Mouse (Mus musculus): ENCODE data around the gene Cyp2c67. TPM values are rescaled to one million over a fixed set of nuclear protein-coding genes. Genes with fewer than 3 reads are reported as not detected.
"Not testable (repeated sequence)": the region's sequence is repeated elsewhere in the genome, so short reads cannot be mapped to it uniquely, and the experiment has no call there.

Gene Cyp2c67
- total RNA-seq (2012; rRNA removed) (not detected in 2 replicates), polyA plus RNA-seq (2012; ENCODE audit: insufficient read depth in 1 of 2, insufficient read length in 2 of 2, low read depth in 1 of 2, low replicate concordance in 2 of 2, missing spikeins in 1 of 2) (not detected)

DNA sequence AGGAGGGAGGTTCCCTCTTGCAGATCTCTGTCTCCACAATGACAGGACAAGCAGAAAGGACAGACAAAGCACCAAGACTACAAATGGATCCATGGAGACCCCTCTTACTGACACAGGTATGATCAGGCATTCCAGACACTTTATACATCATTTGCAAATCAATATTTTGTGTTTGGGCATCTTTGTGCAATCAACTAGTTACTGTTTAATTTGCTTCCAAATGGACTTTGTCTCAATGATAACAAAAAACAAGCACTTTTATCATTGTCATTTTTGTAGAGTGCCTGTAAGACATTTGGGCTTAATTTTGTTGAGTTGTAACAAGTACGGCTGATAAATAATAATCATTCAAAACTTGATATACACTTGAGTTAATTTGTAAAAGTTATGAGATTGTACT, at the start of gene Cyp2c67:
Gene Cyp2c67 (minus strand): TSS at position 114 of the 400 bp plus-strand sequence.
- no peaks in the 10 kb centered on the region for H3K79me2 ChIP-seq (ENCODE audit: control insufficient read depth, insufficient read depth, low read length, poor library complexity)
- no peak within 1 kb of the TSS for H3K9ac ChIP-seq (ENCODE audit: control insufficient read depth, low read depth, low read length, poor library complexity, severe bottlenecking)
- H3K9me3 ChIP-seq (replicated peaks; ENCODE audit: insufficient read depth, low read length), result no peaks in the 10 kb centered on the region
- no peak within 1 kb of the TSS for H3K27ac ChIP-seq (ENCODE audit: control insufficient read depth, low read depth, low read length)
- no peaks in the 10 kb centered on the region for H3K27me3 ChIP-seq (ENCODE audit: control insufficient read depth in 1 of 2, insufficient read depth in 2 of 2, low read length in 2 of 2)
- no peaks in the 10 kb centered on the region for H3K4me1 ChIP-seq (ENCODE audit: control insufficient read depth in 1 of 2, insufficient read depth in 2 of 2, low read length in 2 of 2)
- no peak for TF ChIP-seq TBP (IDR thresholded peaks at IDR 0.05; ENCODE audit: low read depth, low read length)
- no peak for TF ChIP-seq SMC3 (IDR thresholded peaks at IDR 0.05; ENCODE audit: low read depth, low read length)
- no peak for TF ChIP-seq UBTF (IDR thresholded peaks at IDR 0.05; ENCODE audit: borderline replicate concordance, insufficient read depth, low read depth, low read length)
- no peak for TF ChIP-seq SIN3A (IDR thresholded peaks at IDR 0.05; ENCODE audit: low read length)
- TF ChIP-seq KAT2A (conservative IDR thresholded peaks at IDR 0.05; ENCODE audit: low read depth, low read length), result no peak
- TF ChIP-seq TCF12 (IDR thresholded peaks at IDR 0.05; ENCODE audit: low read depth, low read length), result no peak
- H3K4me3 ChIP-seq (ENCODE audit: control insufficient read depth in 1 of 2, insufficient read depth in 1 of 2, low read depth in 2 of 2, low read length in 2 of 2), result no peak within 1 kb of the TSS
- DNase-seq (ENCODE audit: low read depth, low spot score), result no peak
- no peaks in the 10 kb centered on the region for H3K36me3 ChIP-seq (ENCODE audit: control insufficient read depth in 1 of 2, insufficient read depth in 2 of 2, low read length in 2 of 2)

DNA sequence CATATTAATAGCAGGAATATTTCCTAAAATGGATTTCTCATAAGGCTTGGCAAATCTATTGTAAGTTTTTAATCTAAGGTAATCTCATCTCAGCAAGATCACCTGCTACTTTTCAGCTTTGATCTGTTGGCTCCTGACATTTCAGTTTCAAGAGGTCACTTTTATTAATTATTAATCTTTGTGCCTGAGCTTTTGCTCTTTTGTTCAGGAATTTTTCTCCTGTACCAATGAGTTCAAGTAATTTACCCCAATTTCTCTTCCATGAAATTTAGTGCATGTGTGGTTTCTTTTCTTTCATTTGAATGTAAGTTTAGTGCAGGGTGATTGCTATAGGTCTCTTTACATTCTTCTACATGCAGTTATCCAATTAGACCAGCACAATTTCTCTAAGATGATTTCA, 16.8 kb upstream of the Cyp2c67 start:
- not testable (repeated sequence) for DNase-seq (ENCODE audit: low read depth, low spot score); H3K4me1 ChIP-seq (ENCODE audit: control insufficient read depth in 1 of 2, insufficient read depth in 2 of 2, low read length in 2 of 2); H3K4me3 ChIP-seq (ENCODE audit: control insufficient read depth in 1 of 2, insufficient read depth in 1 of 2, low read depth in 2 of 2, low read length in 2 of 2); H3K27ac ChIP-seq (ENCODE audit: control insufficient read depth, low read depth, low read length); H3K27me3 ChIP-seq (ENCODE audit: control insufficient read depth in 1 of 2, insufficient read depth in 2 of 2, low read length in 2 of 2); H3K9ac ChIP-seq (ENCODE audit: control insufficient read depth, low read depth, low read length, poor library complexity, severe bottlenecking); H3K9me3 ChIP-seq (replicated peaks; ENCODE audit: insufficient read depth, low read length); H3K36me3 ChIP-seq (ENCODE audit: control insufficient read depth in 1 of 2, insufficient read depth in 2 of 2, low read length in 2 of 2); H3K79me2 ChIP-seq (ENCODE audit: control insufficient read depth, insufficient read depth, low read length, poor library complexity)

DNA sequence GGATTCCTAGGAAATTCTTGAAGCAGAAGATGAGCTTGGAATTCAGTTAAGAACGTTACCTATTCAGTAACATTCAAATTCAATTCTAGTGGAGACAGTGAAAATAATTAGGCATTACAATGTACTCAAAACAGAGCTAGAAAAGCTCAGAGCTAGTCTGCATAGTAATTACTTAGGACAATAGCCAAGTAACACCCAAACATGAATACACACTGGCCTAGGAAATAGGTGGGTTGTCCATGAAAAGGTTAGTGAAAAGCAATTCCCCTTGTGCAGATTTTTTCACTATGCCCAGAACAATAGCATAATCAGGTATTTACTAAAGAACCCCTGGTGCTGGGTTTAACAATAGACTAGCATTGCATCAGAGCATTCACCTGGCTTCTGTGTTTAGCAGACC, 3.5 kb upstream of the Cyp2c67 start:
- Histone ChIP-seq H3K27me3 (ENCODE audit: control insufficient read depth in 1 of 2, insufficient read depth in 2 of 2, low read length in 2 of 2) (no peaks in the 10 kb centered on the region), H3K4me1 (ENCODE audit: control insufficient read depth in 1 of 2, insufficient read depth in 2 of 2, low read length in 2 of 2) (no peaks in the 10 kb centered on the region), H3K79me2 (ENCODE audit: control insufficient read depth, insufficient read depth, low read length, poor library complexity) (no peaks in the 10 kb centered on the region), H3K27ac (ENCODE audit: control insufficient read depth, low read depth, low read length) (no peak overlapping the region), H3K4me3 (ENCODE audit: control insufficient read depth in 1 of 2, insufficient read depth in 1 of 2, low read depth in 2 of 2, low read length in 2 of 2) (no peak overlapping the region), H3K9ac (ENCODE audit: control insufficient read depth, low read depth, low read length, poor library complexity, severe bottlenecking) (no peak overlapping the region), H3K9me3 (replicated peaks; ENCODE audit: insufficient read depth, low read length) (no peaks in the 10 kb centered on the region), H3K36me3 (ENCODE audit: control insufficient read depth in 1 of 2, insufficient read depth in 2 of 2, low read length in 2 of 2) (no peaks in the 10 kb centered on the region)
- no peak for TF ChIP-seq JUND (IDR thresholded peaks at IDR 0.05; ENCODE audit: low read depth, low read length)
- TF ChIP-seq MAX (IDR thresholded peaks at IDR 0.05; ENCODE audit: low read length), result no peak
- TF ChIP-seq MAZ (IDR thresholded peaks at IDR 0.05; ENCODE audit: low read depth, low read length), result no peak
- no peak for DNase-seq (ENCODE audit: low read depth, low spot score)

DNA sequence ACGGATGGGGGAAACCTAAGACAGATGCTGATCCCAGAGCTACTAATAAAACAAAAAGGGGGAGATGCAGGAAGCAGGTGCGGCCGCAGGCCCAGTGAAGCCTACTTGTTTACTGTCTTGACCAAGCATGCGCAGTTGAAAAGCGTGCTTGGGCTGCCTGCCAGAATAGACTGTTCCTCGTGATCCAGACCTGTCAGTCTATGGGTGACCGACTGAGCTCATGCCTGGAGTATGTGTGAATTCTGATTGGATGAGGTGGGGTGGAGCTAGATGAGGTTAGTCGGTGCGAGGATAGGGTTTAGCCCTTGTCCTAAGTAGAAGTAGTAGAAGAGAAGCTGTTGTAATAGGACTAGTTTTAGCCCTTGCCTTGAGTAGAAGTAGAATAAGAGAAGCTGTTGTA, 1.3 kb downstream of the Cyp2c67 start:
- Histone ChIP-seq H3K27me3 (ENCODE audit: control insufficient read depth in 1 of 2, insufficient read depth in 2 of 2, low read length in 2 of 2) (no peaks in the 10 kb centered on the region), H3K27ac (ENCODE audit: control insufficient read depth, low read depth, low read length) (no peak overlapping the region), H3K79me2 (ENCODE audit: control insufficient read depth, insufficient read depth, low read length, poor library complexity) (no peaks in the 10 kb centered on the region), H3K9ac (ENCODE audit: control insufficient read depth, low read depth, low read length, poor library complexity, severe bottlenecking) (no peak overlapping the region), H3K4me1 (ENCODE audit: control insufficient read depth in 1 of 2, insufficient read depth in 2 of 2, low read length in 2 of 2) (no peaks in the 10 kb centered on the region), H3K36me3 (ENCODE audit: control insufficient read depth in 1 of 2, insufficient read depth in 2 of 2, low read length in 2 of 2) (no peaks in the 10 kb centered on the region), H3K9me3 (replicated peaks; ENCODE audit: insufficient read depth, low read length) (no peaks in the 10 kb centered on the region), H3K4me3 (ENCODE audit: control insufficient read depth in 1 of 2, insufficient read depth in 1 of 2, low read depth in 2 of 2, low read length in 2 of 2) (no peak overlapping the region)
- TF ChIP-seq GABPA (IDR thresholded peaks at IDR 0.05; ENCODE audit: low read depth, low read length), result no peak
- DNase-seq (ENCODE audit: low read depth, low spot score), result no peak

DNA sequence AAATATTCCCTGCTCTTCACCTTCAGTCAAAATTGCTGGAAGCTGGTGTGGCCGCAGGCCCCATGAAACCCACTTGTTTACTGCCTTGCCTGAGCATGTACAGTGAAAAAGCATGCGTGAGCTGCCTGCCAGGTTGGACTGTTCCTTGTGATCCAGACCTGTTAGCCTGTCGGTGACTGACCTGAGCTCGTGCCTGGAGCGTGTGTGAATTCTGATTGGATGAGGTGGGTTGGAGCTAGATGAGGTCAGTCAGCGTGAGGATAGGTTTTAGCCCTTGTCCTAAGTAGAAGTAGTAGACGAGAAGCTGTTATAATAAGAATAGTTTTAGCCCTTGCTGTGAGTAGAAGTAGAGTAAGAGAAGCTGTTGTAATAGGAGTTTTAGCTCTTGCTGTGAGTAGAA, 4.3 kb downstream of the Cyp2c67 start:
- H3K36me3 ChIP-seq (ENCODE audit: control insufficient read depth in 1 of 2, insufficient read depth in 2 of 2, low read length in 2 of 2); H3K79me2 ChIP-seq (ENCODE audit: control insufficient read depth, insufficient read depth, low read length, poor library complexity); DNase-seq (ENCODE audit: low read depth, low spot score); H3K9me3 ChIP-seq (replicated peaks; ENCODE audit: insufficient read depth, low read length); H3K27ac ChIP-seq (ENCODE audit: control insufficient read depth, low read depth, low read length); H3K27me3 ChIP-seq (ENCODE audit: control insufficient read depth in 1 of 2, insufficient read depth in 2 of 2, low read length in 2 of 2); H3K4me1 ChIP-seq (ENCODE audit: control insufficient read depth in 1 of 2, insufficient read depth in 2 of 2, low read length in 2 of 2); H3K4me3 ChIP-seq (ENCODE audit: control insufficient read depth in 1 of 2, insufficient read depth in 1 of 2, low read depth in 2 of 2, low read length in 2 of 2); H3K9ac ChIP-seq (ENCODE audit: control insufficient read depth, low read depth, low read length, poor library complexity, severe bottlenecking): not testable (repeated sequence)

Measured in MEL (cell line).